Mouse (Mus musculus) small intestine, adult 2 months (tissue): ENCODE measurements around the gene Idh3b.

Experiments
- CTCF ChIP-seq: fragments of 200-500 bp; IDR thresholded peaks from 2 replicates; pipeline ENCODE4 v1.5.1; 2012; ENCODE audit warnings: low read depth, mild to moderate bottlenecking, control low read depth, inconsistent platforms, low read length, moderate library complexity, mixed read lengths; ENCODE audit not compliant: insufficient replicate concordance, insufficient read length; ENCODE audit errors: extremely low read depth
- POLR2A ChIP-seq: fragments of 200-500 bp; IDR thresholded peaks from 2 replicates; pipeline ENCODE4 v1.6.1; 2012; ENCODE audit warnings: low read depth, mild to moderate bottlenecking, control low read depth, inconsistent platforms, low read length, moderate library complexity

DNA sequence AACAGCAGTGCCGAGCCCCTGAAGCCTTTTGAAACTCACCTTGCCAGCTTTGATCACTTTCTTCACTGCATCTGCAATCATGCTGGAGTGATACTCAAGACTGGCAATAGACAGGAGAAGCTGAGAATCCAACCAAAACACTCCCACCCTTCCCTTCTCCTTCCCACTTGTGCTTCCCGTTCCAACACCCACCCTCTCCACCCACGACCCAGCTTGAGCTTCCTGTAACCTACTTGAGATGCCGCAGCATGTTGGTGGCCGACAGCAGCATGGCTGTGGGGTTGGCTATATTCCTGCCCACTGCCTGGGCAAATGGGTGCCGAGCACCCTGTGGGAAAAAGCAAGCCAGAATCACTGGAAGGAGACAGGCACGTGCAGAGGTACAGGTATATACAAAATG, 4.1 kb downstream of the Idh3b start:
- TF ChIP-seq CTCF (no peak), POLR2A (no peak)
